24 mouse cellular contexts compared by ENCODE assay signal in the genomic region with DNA sequence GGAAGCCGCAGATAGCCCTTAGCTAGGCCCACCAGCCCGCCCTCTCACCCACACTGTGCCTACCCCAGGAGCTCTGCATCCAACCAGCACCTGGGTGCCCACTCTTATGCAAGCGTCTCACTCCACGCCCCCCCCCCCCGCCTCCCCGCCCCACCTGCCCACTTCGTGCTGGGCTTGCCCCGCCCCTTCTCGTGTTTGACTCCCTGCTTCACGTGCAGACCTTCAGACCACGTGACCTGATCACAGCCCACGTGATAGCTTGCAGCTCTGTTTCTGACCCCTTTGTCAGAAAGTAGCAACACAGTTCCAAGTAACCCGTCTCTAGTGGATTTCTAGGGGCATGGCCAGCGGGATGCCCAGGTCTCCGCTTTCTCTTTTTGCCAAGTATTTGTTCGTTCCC. TPM values are rescaled to one million over a fixed set of nuclear protein-coding genes. Genes with fewer than 3 reads are reported as not detected.
"Had no signal": no experiment of that assay in that cellular context is flagged by ENCODE, and none has a peak within 500 bp of the region (broad histone marks: within the 10 kb centered on the region; RNA-seq: fewer than 3 reads in every experiment).

Sohlh1 (minus strand) TSS at position 23 of the 400 bp plus-strand sequence.

- H3K27me3 ChIP-seq: midbrain, embryonic 13.5 days; midbrain, embryonic 15.5 days; neural tube, embryonic 12.5 days; stomach, embryonic 15.5 days had no signal

- H3K9me3 ChIP-seq: midbrain, embryonic 13.5 days; midbrain, embryonic 15.5 days; neural tube, embryonic 12.5 days; stomach, embryonic 15.5 days had no signal

- H3K4me3 ChIP-seq: megakaryocyte, embryonic 14.5 days; midbrain, embryonic 13.5 days; midbrain, embryonic 15.5 days; neural tube, embryonic 12.5 days; stomach, embryonic 15.5 days had no signal

- H3K4me1 ChIP-seq: midbrain, embryonic 13.5 days; midbrain, embryonic 15.5 days; stomach, embryonic 15.5 days had no signal

- ATAC-seq: midbrain, embryonic 13.5 days; midbrain, embryonic 15.5 days had no signal

- H3K4me2 ChIP-seq: lung, embryonic 14.5 days; midbrain, embryonic 11.5 days; midbrain, embryonic 13.5 days; midbrain, embryonic 15.5 days; neural tube, embryonic 12.5 days; stomach, embryonic 15.5 days had no signal

- DNase-seq: lung, adult 18-20 months; lung, embryonic 14.5 days; lung, postnatal 14 days; lung, postnatal 36 days; right cerebral cortex, postnatal 14 days; thymus, adult 18-20 months; thymus, postnatal 14 days; thymus, postnatal 36 days had no signal

- H3K27ac ChIP-seq: macrophage; midbrain, embryonic 13.5 days; midbrain, embryonic 15.5 days; neural tube, embryonic 12.5 days; stomach, embryonic 15.5 days; stomach, postnatal 0 days had no signal

- H3K36me3 ChIP-seq: midbrain, embryonic 13.5 days; midbrain, embryonic 15.5 days; neural tube, embryonic 12.5 days; stomach, embryonic 15.5 days had no signal

- H3K9ac ChIP-seq: lung, embryonic 14.5 days; midbrain, embryonic 13.5 days; midbrain, embryonic 15.5 days; neural tube, embryonic 12.5 days; stomach, embryonic 15.5 days had no signal

RNA-seq across cellular contexts. Expression of gene Sohlh1, which starts in this region (rescaled TPM):
- total RNA-seq: megakaryocyte progenitor cell, adult 5-6 weeks; midbrain, postnatal 0 days; monocyte, adult 5-6 weeks; neutrophil, adult 5-6 weeks had no signal
- polyA plus RNA-seq: liver, embryonic 16.5 days; lung, embryonic 14.5 days; lung, embryonic 16.5 days; macrophage; midbrain, embryonic 11.5 days; midbrain, embryonic 13.5 days; midbrain, embryonic 15.5 days; midbrain, postnatal 0 days; neural tube, embryonic 12.5 days; neural tube, embryonic 14.5 days; spleen, adult 2 months; stomach, embryonic 15.5 days had no signal
